Mouse (Mus musculus) midbrain, embryonic 16.5 days (tissue): ENCODE data around the gene Serpinf1. TPM values are rescaled to one million over a fixed set of nuclear protein-coding genes. Genes with fewer than 3 reads are reported as not detected.

ENCODE experiments used
- ATAC-seq: fragments of 200-750 bp; cut with Nextera tagmentation; 2 replicates; pipeline ENCODE4 v1.8.0; 2017; ENCODE audit warnings: moderate TSS enrichment
- H3K27ac ChIP-seq: fragments of 300-500 bp; sonication (generic); 2 replicates; pipeline ENCODE4 v1.5.1; 2014; ENCODE audit warnings: mild to moderate bottlenecking, low read length, mixed read lengths
- H3K27me3 ChIP-seq: fragments of 300-500 bp; sonication (generic); 2 replicates; pipeline ENCODE4 v1.6.1; 2014; ENCODE audit warnings: low read depth, low read length, mixed read lengths; ENCODE audit not compliant: control insufficient read depth, insufficient read depth
- H3K36me3 ChIP-seq: fragments of 300-500 bp; sonication (generic); 2 replicates; pipeline ENCODE4 v1.6.1; 2014; ENCODE audit warnings: mild to moderate bottlenecking, low read length, moderate library complexity, mixed read lengths; ENCODE audit not compliant: control insufficient read depth, insufficient read depth
- H3K4me1 ChIP-seq: fragments of 300-500 bp; sonication (generic); 2 replicates; pipeline ENCODE4 v1.6.1; 2014; ENCODE audit warnings: mild to moderate bottlenecking, low read length, mixed read lengths; ENCODE audit not compliant: control insufficient read depth, insufficient read depth
- H3K4me2 ChIP-seq: fragments of 300-500 bp; sonication (generic); 2 replicates; pipeline ENCODE4 v1.6.1; 2014; ENCODE audit warnings: mild to moderate bottlenecking, low read length, mixed read lengths
- H3K4me3 ChIP-seq: fragments of 300-500 bp; sonication (generic); 2 replicates; pipeline ENCODE4 v1.5.1; 2014; ENCODE audit warnings: low read depth, mild to moderate bottlenecking, low read length, moderate library complexity, mixed read lengths
- H3K9ac ChIP-seq: fragments of 300-500 bp; sonication (generic); 2 replicates; pipeline ENCODE4 v1.6.1; 2014; ENCODE audit warnings: low read depth, low read length, mixed read lengths
- H3K9me3 ChIP-seq: fragments of 300-500 bp; sonication (generic); replicated peaks from 2 replicates; pipeline ENCODE4 v1.6.1; 2014; ENCODE audit warnings: mild to moderate bottlenecking, low read length, mixed read lengths; ENCODE audit not compliant: control insufficient read depth, poor library complexity, severe bottlenecking
- WGBS: fragments of 180-500 bp; shearing (Covaris S2); extraction: QIAGEN DNeasy Blood & Tissue Kit; methylation state at CpG from one replicate; pipeline ENCODE4 v1.1.7; 2014; 5-methylcytosine and 5-hydroxymethylcytosine counted together
- polyA plus RNA-seq: library from polyadenylated mRNA; unstranded; fragments of >200 nt; fragmentation: Nextera tagmentation; extraction: Ambion mirVana; gene quantifications from 2 replicates; pipeline ENCODE4 v1.2.1, GENCODE M21; 2015

Serpinf1 gene
- 28.5 and 31.8 TPM in 2 replicates for polyA plus RNA-seq

DNA sequence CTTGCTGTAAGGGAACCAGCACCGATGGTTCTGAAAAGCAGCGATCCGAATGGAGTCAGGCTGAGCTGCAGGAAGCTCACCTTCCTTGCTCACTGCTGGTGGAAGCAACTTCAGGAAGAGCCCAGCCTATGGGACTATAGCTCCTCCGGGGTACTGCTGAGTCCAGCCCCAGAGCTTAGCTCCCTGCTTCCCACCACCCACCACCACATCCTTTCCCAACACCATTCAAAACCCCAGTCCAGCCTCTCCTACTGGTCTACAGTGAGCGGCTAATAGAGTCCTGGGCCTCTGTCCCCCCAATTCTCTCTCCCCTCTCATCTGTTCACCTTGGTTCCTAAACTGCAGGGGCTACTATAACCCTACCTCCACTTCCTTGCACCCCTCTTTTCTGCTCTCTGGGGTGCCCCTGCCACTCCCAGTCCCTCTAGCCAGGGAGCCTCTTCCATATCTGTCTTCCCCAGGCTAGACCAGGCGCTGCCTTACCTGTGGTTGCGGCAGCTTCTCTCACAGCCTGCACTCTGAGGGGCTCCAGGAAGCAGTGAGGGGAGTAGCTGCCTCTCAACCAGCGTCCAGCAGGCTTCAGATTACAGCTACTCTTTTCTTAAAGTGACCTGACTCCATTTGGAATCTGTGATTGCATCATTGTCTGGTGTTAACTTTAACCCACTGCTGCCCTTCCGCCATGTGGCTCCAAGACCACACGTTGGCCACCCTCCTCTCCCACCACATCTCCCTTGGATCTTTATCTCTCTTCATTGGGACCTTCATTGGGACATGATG, at the start of gene Serpinf1:
Serpinf1 (minus strand) TSS at position 689 of the 780 bp plus-strand sequence.
- H3K4me2 ChIP-seq, result no peak within 1 kb of the TSS
- H3K36me3 ChIP-seq, result no peaks in the 10 kb centered on the region
- H3K4me3 ChIP-seq, result no peak within 1 kb of the TSS
- H3K9me3 ChIP-seq, result no peaks in the 10 kb centered on the region
- no peak within 1 kb of the TSS for H3K27ac ChIP-seq
- no peaks in the 10 kb centered on the region for H3K4me1 ChIP-seq
- no peak for ATAC-seq
- no peaks in the 10 kb centered on the region for H3K27me3 ChIP-seq
- no peak within 1 kb of the TSS for H3K9ac ChIP-seq
- WGBS, result 65% methylated on average over 10 of the region's 10 CpGs

DNA sequence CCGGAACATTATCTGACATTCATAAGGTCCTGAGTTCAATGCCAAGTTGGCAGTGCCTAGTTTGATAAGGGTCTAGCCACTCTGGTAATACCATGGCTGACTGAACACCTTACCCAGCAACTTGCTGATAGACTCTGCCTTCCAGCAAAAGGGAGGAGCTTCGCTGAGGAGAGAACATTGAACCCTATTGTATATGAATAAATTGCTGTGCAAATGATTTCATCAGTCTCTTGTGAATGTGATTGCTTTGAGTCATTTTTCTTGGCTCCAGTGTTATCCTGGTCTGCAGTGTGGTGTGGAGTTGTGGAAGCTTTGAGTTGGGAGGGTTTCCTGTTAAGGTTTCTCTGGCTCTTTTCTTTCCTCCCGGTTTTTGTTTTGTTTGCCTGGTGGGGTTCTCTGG, 48.2 kb upstream of the Serpinf1 start:
- Histone ChIP-seq H3K36me3 (peaks cover 2% of the 10 kb centered on the region), H3K4me1 (peaks cover 4% of the 10 kb centered on the region; the same call in 1 of the 2 replicates), H3K4me2 (no peak overlapping the region), H3K27me3 (peaks cover 3% of the 10 kb centered on the region), H3K4me3 (no peak overlapping the region), H3K9me3 (no peaks in the 10 kb centered on the region), H3K9ac (no peak overlapping the region), H3K27ac (no peak overlapping the region)
- no peak for ATAC-seq
- 77% methylated on average over 3 of the region's 3 CpGs for WGBS

DNA sequence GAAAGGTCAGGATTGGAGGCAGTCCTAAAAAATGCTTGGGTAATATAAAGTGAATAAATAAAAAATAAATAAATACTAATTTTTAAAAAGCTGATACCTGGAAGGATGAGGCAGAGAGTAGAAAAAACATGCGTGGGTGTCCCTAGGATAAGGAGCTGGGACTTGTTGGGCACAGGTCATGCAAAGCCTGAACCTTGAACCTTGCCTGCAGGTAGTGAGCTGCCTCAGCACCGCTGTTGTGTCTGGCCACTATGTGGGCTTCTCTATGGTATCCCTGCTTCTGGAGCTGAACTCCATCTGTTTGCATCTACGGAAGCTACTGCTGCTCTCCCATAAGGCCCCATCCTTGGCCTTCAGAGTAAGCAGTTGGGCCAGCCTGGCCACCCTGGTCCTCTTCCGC, 46.8 kb upstream of the Serpinf1 start:
- H3K36me3 ChIP-seq, result peaks cover 11% of the 10 kb centered on the region
- H3K4me2 ChIP-seq, result no peak overlapping the region
- no peak overlapping the region for H3K4me3 ChIP-seq
- 91% methylated on average over 4 of the region's 4 CpGs for WGBS
- H3K27ac ChIP-seq, result no peak overlapping the region
- no peak for ATAC-seq
- H3K9me3 ChIP-seq, result no peaks in the 10 kb centered on the region
- H3K27me3 ChIP-seq, result peaks cover 3% of the 10 kb centered on the region
- no peak overlapping the region for H3K9ac ChIP-seq
- peaks cover 4% of the 10 kb centered on the region; the same call in 1 of the 2 replicates for H3K4me1 ChIP-seq

DNA sequence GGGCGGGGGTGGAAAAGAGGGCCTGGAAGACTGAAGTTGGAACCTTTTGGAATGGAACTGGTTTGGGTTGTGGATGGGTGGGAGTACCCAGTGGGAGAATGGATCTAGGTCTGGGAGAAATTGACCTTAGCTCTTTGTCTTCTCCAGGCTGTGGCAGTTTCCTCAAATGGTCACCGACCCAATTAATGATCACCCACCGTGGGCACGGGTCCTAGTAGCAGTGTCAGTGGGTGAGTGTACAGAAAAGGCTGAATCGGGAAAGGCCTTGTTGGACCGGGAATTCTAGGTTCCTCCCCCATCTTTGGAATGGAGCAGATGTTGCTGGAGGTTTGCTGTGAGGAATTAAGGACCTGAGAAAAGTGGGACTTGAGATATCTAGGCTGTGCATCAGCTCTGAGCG, 45.9 kb upstream of the Serpinf1 start:
- no peak for ATAC-seq
- H3K4me1 ChIP-seq, result peaks cover 4% of the 10 kb centered on the region; the same call in 1 of the 2 replicates
- H3K9ac ChIP-seq, result no peak overlapping the region
- peak overlapping the region; percentile 48 for H3K4me2 ChIP-seq
- no peak overlapping the region for H3K27ac ChIP-seq
- peaks cover 3% of the 10 kb centered on the region for H3K27me3 ChIP-seq
- H3K4me3 ChIP-seq, result no peak overlapping the region
- H3K9me3 ChIP-seq, result no peaks in the 10 kb centered on the region
- WGBS, result 70% methylated on average over 7 of the region's 7 CpGs
- peaks cover 11% of the 10 kb centered on the region for H3K36me3 ChIP-seq

DNA sequence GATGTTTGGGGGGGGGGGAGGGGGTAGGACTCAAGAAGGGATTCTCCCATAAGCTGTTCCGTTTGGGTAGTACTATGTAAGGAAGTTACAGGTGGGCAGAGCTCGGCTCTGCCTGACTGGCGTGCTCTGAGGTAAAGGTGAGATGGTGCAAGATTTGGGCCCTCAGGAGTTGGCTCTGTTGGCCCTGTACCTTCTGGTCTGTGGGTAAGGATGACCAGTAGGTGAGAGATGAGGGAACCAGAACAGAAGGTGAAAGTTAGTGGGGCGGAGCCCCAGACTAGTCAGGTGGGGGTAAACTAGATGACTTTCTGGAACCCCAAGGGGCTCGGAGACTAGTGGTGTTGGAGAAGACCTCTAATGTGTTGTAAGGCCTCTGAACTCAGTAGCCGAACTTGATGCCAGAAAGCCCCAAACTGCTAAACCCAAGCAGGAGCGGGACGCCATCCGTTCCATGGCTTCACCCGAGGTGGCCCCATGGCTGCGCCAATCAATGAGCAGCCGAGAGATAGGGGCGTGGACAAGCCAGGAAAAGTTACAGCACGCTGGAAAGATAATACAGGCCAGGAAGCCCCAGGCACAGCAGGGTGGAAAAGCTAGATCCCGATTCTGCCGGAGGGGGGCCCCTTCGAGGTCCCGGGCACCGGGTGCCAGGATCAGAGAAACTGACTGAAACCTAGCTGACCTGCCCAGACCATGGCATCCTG, 45.2 kb upstream of the Serpinf1 start:
- Histone ChIP-seq H3K4me2 (peak overlapping the region; percentile 48), H3K27me3 (peaks cover 5% of the 10 kb centered on the region), H3K4me3 (peak overlapping the region; percentile 18), H3K9me3 (no peaks in the 10 kb centered on the region), H3K36me3 (peaks cover 11% of the 10 kb centered on the region), H3K27ac (no peak overlapping the region), H3K4me1 (peaks cover 10% of the 10 kb centered on the region), H3K9ac (peak overlapping the region; percentile 44; the same call in 1 of the 2 replicates)
- no peak for ATAC-seq
- WGBS, result 17% methylated on average over 19 of the region's 19 CpGs

DNA sequence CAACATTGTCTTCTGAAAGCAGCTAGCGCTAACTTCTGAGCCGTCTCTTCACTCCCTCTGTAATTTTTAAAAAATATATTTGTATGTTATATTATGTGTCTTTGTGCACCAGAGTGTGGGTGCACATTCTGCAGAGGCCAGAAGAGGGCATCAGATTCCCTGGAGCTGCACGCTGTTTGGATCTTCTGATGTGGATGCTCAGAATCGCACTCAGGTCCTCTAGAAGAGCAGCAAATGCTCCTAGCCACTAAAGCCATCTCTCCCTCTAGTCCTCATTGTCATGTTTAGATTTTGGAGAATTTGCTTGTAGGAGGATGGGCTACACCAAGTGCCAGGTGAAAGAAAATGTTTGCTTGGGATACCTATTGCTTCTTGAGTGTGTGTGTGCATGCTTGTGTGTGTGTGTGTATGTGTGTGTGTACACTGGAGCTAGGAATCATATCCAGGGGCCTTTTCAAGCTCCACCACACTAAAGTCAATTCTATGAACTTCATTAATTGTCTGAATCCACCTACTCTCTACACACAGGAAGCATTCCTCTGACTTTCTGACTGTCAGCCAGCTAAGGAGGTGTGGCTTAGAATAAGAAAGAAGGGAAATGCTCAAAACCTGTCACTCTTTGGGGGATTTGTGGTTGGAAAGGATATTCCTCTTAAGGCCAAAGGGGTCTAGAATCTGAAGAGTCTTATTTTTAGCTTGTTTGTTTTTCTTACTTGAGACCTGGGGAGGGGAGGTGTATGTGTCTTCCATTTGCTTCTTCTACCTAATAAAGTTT, 44.4 kb upstream of the Serpinf1 start:
- Histone ChIP-seq H3K27me3 (peaks cover 5% of the 10 kb centered on the region), H3K36me3 (peaks cover 11% of the 10 kb centered on the region), H3K4me2 (no peak overlapping the region), H3K9me3 (no peaks in the 10 kb centered on the region), H3K4me1 (peaks cover 17% of the 10 kb centered on the region), H3K27ac (no peak overlapping the region), H3K9ac (no peak overlapping the region), H3K4me3 (no peak overlapping the region)
- WGBS, result 97% methylated on average over 4 of the region's 4 CpGs
- ATAC-seq, result no peak

DNA sequence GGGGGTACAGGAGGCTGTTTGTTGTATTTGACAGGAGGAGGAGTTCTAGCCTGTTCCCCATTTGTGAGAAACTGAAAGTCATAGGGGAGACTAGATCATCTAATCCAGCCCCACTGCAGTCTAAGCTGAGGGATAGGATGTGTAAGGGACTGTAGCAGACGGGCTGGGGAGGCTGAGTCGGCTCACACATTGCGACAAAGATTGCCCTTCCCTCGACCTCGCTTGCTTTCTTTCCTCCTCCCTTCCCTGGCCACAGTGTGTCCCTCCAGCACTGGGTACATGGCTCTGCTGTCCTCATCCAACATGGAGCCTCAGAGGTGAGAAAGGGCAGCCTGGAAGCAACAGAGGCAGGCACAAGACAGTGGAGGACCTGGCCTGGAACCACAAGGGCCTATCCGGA, 42.5 kb upstream of the Serpinf1 start:
- WGBS, result 90% methylated on average over 6 of the region's 6 CpGs
- Histone ChIP-seq H3K4me3 (no peak overlapping the region), H3K27ac (no peak overlapping the region), H3K36me3 (peaks cover 11% of the 10 kb centered on the region), H3K9me3 (no peaks in the 10 kb centered on the region), H3K4me1 (peaks cover 22% of the 10 kb centered on the region), H3K4me2 (no peak overlapping the region), H3K27me3 (peaks cover 5% of the 10 kb centered on the region), H3K9ac (no peak overlapping the region)
- no peak for ATAC-seq

DNA sequence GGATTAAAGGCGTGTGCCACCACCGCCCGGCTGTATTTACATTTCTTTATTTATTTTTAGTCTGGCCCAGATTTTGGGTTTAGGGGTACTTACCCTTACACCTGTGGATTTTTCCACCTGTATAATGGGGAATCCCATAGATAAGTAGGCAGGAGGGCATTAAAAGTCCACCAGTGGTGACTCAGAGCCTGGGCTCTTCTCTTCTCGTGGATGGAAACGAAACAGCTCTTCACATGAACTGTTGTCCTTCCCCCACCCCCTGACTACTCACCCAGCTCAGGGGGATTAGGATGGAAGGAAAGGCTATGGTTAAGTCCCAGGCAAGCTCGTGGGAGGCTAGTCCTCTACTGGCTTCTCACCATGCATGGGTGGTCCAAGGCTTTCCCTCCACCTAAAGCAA, 41.9 kb upstream of the Serpinf1 start:
- H3K27me3 ChIP-seq, result peaks cover 5% of the 10 kb centered on the region
- no peaks in the 10 kb centered on the region for H3K9me3 ChIP-seq
- H3K36me3 ChIP-seq, result peaks cover 11% of the 10 kb centered on the region
- H3K27ac ChIP-seq, result no peak overlapping the region
- 86% methylated on average over 6 of the region's 6 CpGs for WGBS
- no peak overlapping the region for H3K4me2 ChIP-seq
- ATAC-seq, result no peak
- H3K9ac ChIP-seq, result no peak overlapping the region
- H3K4me3 ChIP-seq, result no peak overlapping the region
- H3K4me1 ChIP-seq, result peaks cover 27% of the 10 kb centered on the region
